Mouse (Mus musculus) erythroblast, embryonic 14.5 days (primary cell): ENCODE measurements around the gene Dcdc2c.

Experiments used
- GATA1 ChIP-seq: IDR thresholded peaks from 2 replicates; pipeline ENCODE4 v1.6.1; 2012; ENCODE audit warnings: low read length, inconsistent platforms, mixed read lengths
- TAL1 ChIP-seq: IDR thresholded peaks from 3 replicates; pipeline ENCODE4 v1.6.1; 2012; ENCODE audit warnings: low read length, inconsistent platforms, mixed read lengths

DNA sequence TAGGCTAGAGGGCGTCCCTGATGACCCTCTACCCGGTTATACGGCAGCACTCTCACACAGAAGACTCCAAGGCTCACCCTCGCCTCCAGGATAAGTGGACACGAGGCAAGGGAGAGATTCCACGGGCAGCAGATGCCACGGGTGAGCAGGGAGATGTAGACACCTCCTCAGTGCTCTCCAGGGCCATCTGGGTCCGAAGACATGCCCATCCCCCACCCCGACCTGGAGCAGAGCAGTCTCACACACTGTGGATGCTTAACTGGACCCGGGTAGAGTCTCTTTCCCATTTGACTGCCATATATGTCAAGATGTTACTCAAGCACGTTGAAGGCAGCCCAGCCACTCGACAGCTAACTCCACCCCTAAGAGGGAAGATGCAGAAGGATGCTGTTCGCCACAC, 38.2 kb upstream of the Dcdc2c start:
- TF ChIP-seq GATA1 = no peak
- no peak for TF ChIP-seq TAL1
